Mouse (Mus musculus): ENCODE measurements around the gene Gpr152. TPM values are rescaled to one million over a fixed set of nuclear protein-coding genes. Genes with fewer than 3 reads are reported as not detected.
"Not testable (repeated sequence)": the region's sequence is repeated elsewhere in the genome, so short reads cannot be mapped to it uniquely, and the experiment has no call there.

Gene Gpr152
- polyA plus RNA-seq, 1 experiment from 2014 or later, result not detected

DNA sequence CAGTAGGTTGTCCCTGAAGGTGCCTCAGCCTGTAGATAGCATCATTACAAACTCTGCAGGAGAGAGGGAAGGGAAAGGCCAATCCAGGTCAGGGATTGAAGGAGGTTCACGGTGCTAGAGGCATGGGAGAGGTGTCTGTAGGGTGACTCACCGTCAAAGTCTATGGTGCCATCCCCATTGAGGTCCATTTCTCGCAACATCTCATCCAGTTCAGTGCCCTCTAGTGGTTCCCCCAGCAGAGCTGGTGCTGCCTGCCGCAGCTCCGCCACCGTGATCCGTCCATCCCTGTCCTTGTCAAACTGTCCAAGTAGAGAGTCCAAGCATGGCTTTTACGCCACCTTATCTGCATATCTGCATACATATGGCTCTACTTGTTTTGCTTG, 3.6 kb upstream of the Gpr152 start:
- peaks cover 24% of the 10 kb centered on the region for H3K36me3 ChIP-seq
- not testable (repeated sequence) for H3K4me1 ChIP-seq; H3K9me3 ChIP-seq; H3K9ac ChIP-seq; H3K27ac ChIP-seq; H3K4me2 ChIP-seq (replicated peaks); H3K4me3 ChIP-seq; H3K27me3 ChIP-seq (replicated peaks); ATAC-seq (ENCODE audit: low FRiP score, low read depth)
- 30% methylated on average over 8 of the region's 8 CpGs for WGBS

DNA sequence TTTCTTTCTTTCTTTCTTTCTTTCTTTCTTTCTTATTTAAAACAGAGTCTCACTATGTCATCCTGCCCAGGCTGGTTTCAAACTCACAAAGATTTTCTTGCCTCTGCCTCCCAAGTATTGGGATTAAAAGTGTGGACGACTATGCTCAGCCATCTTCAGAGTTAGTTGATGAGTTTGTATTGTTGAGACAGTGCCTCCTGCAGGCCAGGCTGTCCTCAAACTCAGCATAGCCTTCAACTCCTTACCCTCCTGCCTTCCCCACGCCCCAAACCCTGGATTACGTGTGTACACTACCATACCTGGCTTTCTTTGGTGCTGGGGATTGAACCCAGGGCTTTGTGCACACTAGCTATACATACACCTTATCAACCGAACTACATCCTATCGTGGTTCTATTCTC, 3.1 kb upstream of the Gpr152 start:
- H3K4me1 ChIP-seq, result no peaks in the 10 kb centered on the region
- ATAC-seq (ENCODE audit: low FRiP score, low read depth), result no peak
- H3K27me3 ChIP-seq (replicated peaks), result no peaks in the 10 kb centered on the region
- peaks cover 19% of the 10 kb centered on the region for H3K36me3 ChIP-seq
- H3K9ac ChIP-seq, result no peak overlapping the region
- no peaks in the 10 kb centered on the region for H3K9me3 ChIP-seq
- 81% methylated on average over 5 of the region's 5 CpGs for WGBS
- no peak overlapping the region for H3K27ac ChIP-seq
- H3K4me2 ChIP-seq (replicated peaks), result no peak overlapping the region
- H3K4me3 ChIP-seq, result no peak overlapping the region

DNA sequence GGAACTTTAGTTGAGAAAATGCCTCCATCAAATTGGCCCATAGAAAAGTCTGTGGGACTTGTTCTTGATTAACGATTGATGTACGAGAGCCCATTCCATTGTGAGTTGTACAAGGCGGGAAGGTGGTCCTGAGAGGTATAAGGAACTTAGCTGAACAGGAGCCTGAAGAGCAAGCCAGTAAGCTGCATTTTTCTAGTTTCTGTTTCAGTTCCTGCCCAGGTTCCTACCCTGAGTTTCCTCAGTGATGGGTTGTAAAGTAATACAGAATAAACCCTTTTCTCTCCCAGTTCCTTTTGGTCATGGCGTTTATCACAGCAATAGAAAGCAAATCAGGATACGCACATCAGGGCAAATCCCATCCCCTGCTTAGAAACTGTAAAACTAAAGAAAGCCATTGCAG, 1.7 kb upstream of the Gpr152 start:
- Histone ChIP-seq H3K4me2 (replicated peaks) (no peak overlapping the region), H3K27me3 (replicated peaks) (no peaks in the 10 kb centered on the region), H3K27ac (no peak overlapping the region), H3K9me3 (no peaks in the 10 kb centered on the region), H3K36me3 (peaks cover 4% of the 10 kb centered on the region), H3K4me3 (no peak overlapping the region), H3K9ac (no peak overlapping the region), H3K4me1 (no peaks in the 10 kb centered on the region)
- ATAC-seq (ENCODE audit: low FRiP score, low read depth), result no peak
- WGBS, result 74% methylated on average over 5 of the region's 5 CpGs

DNA sequence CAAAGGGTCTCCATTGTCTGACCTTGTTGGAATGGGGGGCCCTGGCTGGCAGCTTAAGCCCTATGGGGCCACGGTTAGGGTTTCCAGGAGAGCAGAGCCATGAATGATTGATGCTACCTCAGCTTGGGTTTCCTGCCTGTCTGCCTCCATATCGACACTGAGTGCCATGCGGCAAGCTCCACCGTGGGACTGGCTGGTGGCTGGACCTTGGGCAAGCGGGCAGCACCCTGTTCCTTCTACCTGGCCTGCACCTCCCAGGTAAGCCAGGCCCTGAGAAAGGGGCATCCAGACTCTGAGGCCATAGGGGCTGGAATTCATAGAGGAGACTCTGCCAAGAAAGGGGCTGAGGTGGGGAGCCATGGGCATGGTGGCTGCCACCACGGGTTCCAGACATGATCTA, 560 bp downstream of the Gpr152 start:
- ATAC-seq (ENCODE audit: low FRiP score, low read depth), result no peak
- Histone ChIP-seq H3K4me1 (no peaks in the 10 kb centered on the region), H3K9me3 (no peaks in the 10 kb centered on the region), H3K4me2 (replicated peaks) (no peak overlapping the region), H3K27me3 (replicated peaks) (no peaks in the 10 kb centered on the region), H3K27ac (no peak overlapping the region), H3K9ac (no peak overlapping the region), H3K4me3 (no peak overlapping the region), H3K36me3 (no peaks in the 10 kb centered on the region)
- WGBS, result 82% methylated on average over 6 of the region's 6 CpGs

DNA sequence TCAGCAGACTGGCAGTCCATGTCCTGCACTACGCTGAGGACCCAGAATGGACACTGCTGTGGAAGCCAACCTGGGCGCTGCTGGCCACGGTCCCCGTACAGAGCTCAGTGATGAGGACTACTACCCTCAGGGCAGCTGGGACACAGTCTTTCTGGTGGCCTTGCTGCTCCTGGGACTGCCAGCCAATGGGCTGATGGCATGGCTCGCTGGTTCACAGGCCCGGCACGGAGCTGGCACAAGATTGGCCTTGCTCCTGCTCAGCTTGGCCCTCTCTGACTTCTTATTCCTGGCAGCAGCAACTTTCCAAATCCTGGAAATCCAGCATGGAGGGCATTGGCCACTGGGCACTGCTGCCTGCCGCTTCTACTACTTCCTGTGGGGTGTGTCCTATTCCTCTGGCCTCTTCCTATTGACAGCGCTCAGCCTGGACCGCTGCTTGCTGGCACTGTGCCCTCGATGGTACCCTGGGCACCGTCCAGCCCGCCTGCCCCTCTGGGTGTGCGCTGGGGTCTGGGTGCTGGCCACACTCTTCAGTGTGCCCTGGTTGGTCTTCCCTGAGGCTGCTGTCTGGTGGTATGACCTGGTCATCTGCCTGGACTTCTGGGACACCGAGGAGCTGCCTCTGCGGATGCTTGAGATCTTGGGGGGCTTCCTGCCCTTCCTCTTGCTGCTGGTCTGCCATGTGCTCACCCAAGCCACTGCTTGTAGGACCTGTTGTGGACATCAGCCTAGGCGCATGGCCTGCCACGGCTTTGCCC, 3.0 kb downstream of the Gpr152 start:
- WGBS, result 89% methylated on average over 18 of the region's 18 CpGs
- no peak overlapping the region for H3K27ac ChIP-seq
- no peak for ATAC-seq (ENCODE audit: low FRiP score, low read depth)

DNA sequence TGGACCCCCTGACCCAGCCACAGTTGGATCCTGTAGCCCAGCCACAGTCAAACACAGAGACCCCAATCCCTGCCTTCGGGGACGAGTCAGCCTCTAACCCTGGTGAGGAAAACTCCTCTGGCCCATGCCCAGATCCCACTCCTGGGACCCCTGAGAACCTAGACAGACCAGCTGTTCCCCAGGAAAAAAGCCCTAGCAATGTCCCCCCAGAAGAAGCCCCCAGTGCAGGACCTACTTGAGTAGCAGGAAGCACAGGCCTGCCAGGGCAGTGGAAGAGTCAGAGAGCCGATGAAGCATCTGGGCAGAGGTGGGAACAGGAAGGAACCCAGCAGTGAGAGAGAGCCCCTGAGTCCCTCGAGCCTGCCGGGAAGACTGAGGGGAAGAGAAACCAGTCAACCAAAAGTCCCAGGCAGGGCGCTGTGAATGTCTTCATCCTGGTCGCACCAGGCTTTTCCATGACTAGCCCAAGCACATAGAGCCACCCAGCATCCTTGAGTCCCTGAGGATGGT, 4.2 kb downstream of the Gpr152 start, which contains the start of gene Cabp4:
Gene Cabp4 (minus strand): TSS at position 275 of the 510 bp plus-strand sequence.
- WGBS, result 87% methylated on average over 7 of the region's 7 CpGs
- no peaks in the 10 kb centered on the region for H3K27me3 ChIP-seq (replicated peaks)
- H3K36me3 ChIP-seq, result no peaks in the 10 kb centered on the region
- H3K4me1 ChIP-seq, result peaks cover 7% of the 10 kb centered on the region; the same call in 1 of the 2 replicates
- ATAC-seq (ENCODE audit: low FRiP score, low read depth), result no peak
- H3K4me2 ChIP-seq (replicated peaks), result no peak within 1 kb of the TSS
- no peaks in the 10 kb centered on the region for H3K9me3 ChIP-seq
- H3K9ac ChIP-seq, result no peak within 1 kb of the TSS
- no peak within 1 kb of the TSS for H3K27ac ChIP-seq
- no peak within 1 kb of the TSS for H3K4me3 ChIP-seq

More for the DNA sequence above, 3.0 kb downstream of the Gpr152 start:
- 0 out of 2 replicates have a peak, but pooled peaks cover under 1% of the 10 kb centered on the region for H3K4me1 ChIP-seq
- H3K27me3 ChIP-seq (replicated peaks), result no peaks in the 10 kb centered on the region
- no peak overlapping the region for H3K9ac ChIP-seq
- no peaks in the 10 kb centered on the region for H3K9me3 ChIP-seq
- no peak overlapping the region for H3K4me2 ChIP-seq (replicated peaks)
- H3K36me3 ChIP-seq, result no peaks in the 10 kb centered on the region
- no peak overlapping the region for H3K4me3 ChIP-seq

DNA sequence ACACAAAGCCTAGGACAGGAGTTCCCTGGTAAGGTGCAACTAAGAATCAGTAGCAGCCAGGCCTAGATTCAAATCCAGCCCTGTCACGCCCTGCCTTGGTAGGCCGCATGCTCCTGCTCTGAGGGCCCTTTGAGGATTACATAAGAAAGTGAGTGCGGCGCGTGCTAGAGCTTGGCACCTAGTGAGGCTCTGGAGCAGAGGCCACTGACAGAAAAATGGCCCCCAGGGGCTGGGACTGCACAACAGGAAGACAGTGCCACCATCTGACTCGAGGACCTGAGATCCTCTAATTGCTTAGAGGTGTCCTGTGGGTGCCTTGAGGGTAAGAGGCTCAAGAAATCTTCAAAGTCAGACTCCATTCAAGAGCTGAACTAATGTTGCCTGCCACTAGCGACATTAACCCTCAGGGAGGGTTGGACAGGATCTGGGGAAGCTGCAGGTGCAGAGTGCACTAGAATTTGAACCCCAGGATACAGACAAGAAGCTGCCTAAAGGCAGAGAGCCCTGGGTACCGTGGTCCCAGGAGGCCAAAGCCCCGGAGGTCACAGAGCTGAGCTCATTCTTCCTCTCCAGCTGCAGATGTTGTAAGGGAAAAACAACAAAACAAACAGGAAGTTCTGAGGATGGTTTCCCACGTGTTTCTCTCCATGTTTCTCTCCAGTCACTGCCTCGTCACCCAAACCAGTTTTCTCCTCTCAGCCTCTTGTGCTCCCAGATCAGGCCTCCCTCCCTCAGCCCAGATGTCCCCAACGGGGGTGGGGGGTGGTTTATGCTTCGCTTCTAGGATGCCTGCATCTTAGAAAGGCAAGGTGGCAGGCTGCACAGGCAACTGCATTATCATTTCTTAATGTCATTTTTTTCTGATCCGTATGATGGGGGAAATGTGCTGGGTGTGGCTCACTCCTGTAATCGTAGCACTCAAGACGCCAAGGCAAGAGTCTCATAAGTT, 5.2 kb downstream of the Gpr152 start:
- Histone ChIP-seq H3K4me3 (no peak overlapping the region), H3K36me3 (no peaks in the 10 kb centered on the region), H3K4me2 (replicated peaks) (no peak overlapping the region), H3K9me3 (no peaks in the 10 kb centered on the region), H3K27me3 (replicated peaks) (no peaks in the 10 kb centered on the region), H3K9ac (no peak overlapping the region), H3K4me1 (peaks cover 17% of the 10 kb centered on the region), H3K27ac (no peak overlapping the region)
- ATAC-seq (ENCODE audit: low FRiP score, low read depth), result no peak
- 83% methylated on average over 16 of the region's 16 CpGs for WGBS

DNA sequence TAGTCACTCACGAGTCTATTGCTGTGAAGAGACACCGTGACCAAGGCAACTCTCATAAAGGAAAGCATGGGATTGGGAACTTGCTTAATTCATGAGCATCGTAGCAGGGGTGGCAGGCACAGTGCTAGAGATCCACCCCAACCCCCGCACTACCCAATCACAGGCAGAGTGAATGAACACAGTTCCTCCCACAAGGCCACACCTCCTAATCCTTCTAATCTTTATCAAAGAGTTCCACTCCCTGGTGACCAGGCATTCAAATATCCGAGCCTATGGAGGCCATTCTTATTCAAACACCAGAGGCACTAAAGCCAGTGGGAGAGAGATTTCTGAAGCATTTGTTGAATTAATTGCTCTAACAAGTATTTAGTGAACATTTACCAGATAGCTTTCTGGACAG, 6.3 kb downstream of the Gpr152 start:
- peaks cover 11% of the 10 kb centered on the region for H3K36me3 ChIP-seq
- ATAC-seq (ENCODE audit: low FRiP score, low read depth), result no peak
- H3K4me1 ChIP-seq, result peaks cover 17% of the 10 kb centered on the region
- H3K27ac ChIP-seq, result no peak overlapping the region
- no peaks in the 10 kb centered on the region for H3K9me3 ChIP-seq
- no peaks in the 10 kb centered on the region for H3K27me3 ChIP-seq (replicated peaks)
- H3K9ac ChIP-seq, result no peak overlapping the region
- no peak overlapping the region for H3K4me3 ChIP-seq
- 89% methylated on average over 5 of the region's 5 CpGs for WGBS
- H3K4me2 ChIP-seq (replicated peaks), result no peak overlapping the region

DNA sequence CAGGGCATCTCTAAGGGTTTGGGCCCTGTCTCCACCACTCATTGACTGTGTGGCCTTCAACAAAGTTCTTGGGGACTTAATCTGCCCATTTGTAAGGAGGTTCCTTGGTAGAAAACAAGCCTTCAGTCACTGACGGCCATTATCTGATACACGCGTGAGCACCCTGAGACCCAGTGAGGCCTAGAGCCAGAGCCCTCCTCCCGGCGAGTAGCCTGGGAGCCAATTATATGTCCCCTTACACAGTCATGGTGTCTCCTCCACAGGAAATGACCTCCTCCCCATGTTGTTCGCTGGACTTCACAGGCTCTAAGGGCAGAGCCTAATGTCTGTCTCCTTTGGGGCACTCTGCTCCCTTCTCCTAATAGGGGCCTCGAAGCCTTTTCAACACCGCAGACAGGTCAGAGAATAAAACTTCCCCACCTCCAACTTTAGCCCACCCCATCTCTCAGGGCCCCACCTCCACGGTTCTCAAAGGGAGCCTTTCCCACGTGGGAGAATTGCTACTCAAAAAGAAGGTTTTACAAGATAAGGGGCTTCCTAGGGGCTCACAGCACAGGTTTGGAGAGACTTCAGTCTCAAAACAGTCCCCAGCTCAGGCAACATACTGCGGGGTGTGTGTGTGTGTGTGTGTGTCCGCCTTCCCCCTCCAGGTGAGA, 6.9 kb downstream of the Gpr152 start:
- Histone ChIP-seq H3K4me2 (replicated peaks) (no peak overlapping the region), H3K4me3 (no peak overlapping the region), H3K9me3 (no peaks in the 10 kb centered on the region), H3K27me3 (replicated peaks) (no peaks in the 10 kb centered on the region), H3K27ac (no peak overlapping the region), H3K4me1 (peaks cover 17% of the 10 kb centered on the region), H3K9ac (no peak overlapping the region), H3K36me3 (peaks cover 16% of the 10 kb centered on the region)
- WGBS, result 65% methylated on average over 12 of the region's 12 CpGs
- ATAC-seq (ENCODE audit: low FRiP score, low read depth), result no peak

DNA sequence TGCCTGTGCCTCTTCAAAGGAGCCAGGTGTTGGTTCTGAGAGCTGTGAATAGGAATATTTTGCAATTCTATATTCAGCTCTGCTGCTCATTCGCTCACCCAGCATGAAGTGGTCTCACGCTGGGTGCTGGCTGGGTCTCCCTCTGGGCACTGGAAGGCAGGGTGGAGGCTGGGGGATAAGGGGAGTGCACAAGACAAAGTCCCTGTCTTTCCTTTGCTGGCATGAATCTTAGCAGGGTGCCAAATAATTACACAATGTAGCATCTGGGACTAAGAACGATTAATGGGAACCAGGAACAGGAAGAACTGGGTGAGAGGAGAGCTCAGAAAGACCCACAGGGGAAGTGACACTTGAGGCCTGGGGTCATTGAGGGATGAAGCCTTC, 7.4 kb downstream of the Gpr152 start:
- Histone ChIP-seq H3K36me3 (peaks cover 22% of the 10 kb centered on the region), H3K4me1 (peaks cover 17% of the 10 kb centered on the region), H3K4me2 (replicated peaks) (no peak overlapping the region), H3K9ac (no peak overlapping the region), H3K27ac (no peak overlapping the region), H3K9me3 (no peaks in the 10 kb centered on the region), H3K4me3 (no peak overlapping the region), H3K27me3 (replicated peaks) (no peaks in the 10 kb centered on the region)
- no peak for ATAC-seq (ENCODE audit: low FRiP score, low read depth)
- 61% methylated on average over 3 of the region's 3 CpGs for WGBS

DNA sequence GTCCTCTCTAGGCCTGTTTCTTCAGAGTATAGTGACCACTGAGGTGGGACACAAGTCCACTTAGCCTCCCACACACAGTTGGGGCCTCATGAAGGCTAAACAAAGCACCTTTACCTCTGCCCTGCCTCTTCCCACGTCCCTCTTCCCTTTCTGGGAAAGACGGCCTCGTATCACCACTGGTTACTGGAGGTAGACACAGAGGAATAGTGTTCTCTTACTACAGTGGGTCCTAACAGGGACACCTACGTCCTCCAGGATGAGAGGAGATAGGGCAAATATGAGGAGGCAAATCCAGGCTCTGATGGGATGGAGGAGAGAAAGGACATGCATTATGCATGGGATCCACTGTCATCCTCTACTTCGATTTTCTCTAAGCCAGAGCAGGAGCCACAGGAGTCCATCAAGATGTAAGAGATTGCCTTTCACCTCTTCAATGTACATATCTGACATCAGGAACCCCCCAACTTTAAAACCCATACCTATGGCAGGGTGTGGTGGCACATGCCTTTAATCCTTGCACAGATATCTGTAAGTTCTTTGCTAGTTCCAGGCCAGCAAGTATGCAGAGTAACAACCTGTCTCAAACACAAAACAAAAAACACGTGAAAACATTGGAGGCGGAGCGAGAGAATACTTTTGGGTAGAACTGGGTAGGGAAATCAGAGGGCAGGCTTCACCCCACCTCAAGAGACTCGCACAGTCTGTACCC, 8.3 kb downstream of the Gpr152 start:
- peak overlapping the region; percentile 72 for H3K4me2 ChIP-seq (replicated peaks)
- no peak overlapping the region for H3K9ac ChIP-seq
- H3K27me3 ChIP-seq (replicated peaks), result no peaks in the 10 kb centered on the region
- H3K4me1 ChIP-seq, result peaks cover 17% of the 10 kb centered on the region
- ATAC-seq (ENCODE audit: low FRiP score, low read depth), result peak; percentile 8; the same call in 1 of the 2 replicates
- WGBS, result 37% methylated on average over 9 of the region's 9 CpGs
- H3K36me3 ChIP-seq, result peaks cover 31% of the 10 kb centered on the region
- no peak overlapping the region for H3K27ac ChIP-seq
- no peaks in the 10 kb centered on the region for H3K9me3 ChIP-seq
- H3K4me3 ChIP-seq, result peak overlapping the region; percentile 78
